Mouse (Mus musculus) MEL (cell line): ENCODE data around the gene Ccr5. TPM values are rescaled to one million over a fixed set of nuclear protein-coding genes. Genes with fewer than 3 reads are reported as not detected.

ENCODE experiments used
- DNase-seq: peaks from one replicate; pipeline ENCODE4 v3.0.0; 2011; ENCODE audit warnings: low read depth, low spot score
- H3K27ac ChIP-seq: 2 replicates; pipeline ENCODE4 v1.5.1; 2012; ENCODE audit warnings: low read depth, mild to moderate bottlenecking, control low read depth, low read length, moderate library complexity; ENCODE audit not compliant: control insufficient read depth
- H3K27me3 ChIP-seq, 2 experiments: fragments of 150-350 bp in 1 of 2; sonication (generic) in 1 of 2; 2 replicates each; pipeline ENCODE4 v1.6.1; 2012; ENCODE audit warnings: low read length in 2 of 2, mild to moderate bottlenecking in 2 of 2, improper control_type of control experiment in 1 of 2, moderate library complexity in 1 of 2; ENCODE audit not compliant: insufficient read depth in 2 of 2, control insufficient read depth in 1 of 2
- H3K36me3 ChIP-seq, 2 experiments: 2 replicates each; pipeline ENCODE4 v1.6.1; 2012 to 2014; ENCODE audit warnings: low read length in 2 of 2, improper control_type of control experiment in 1 of 2, inconsistent platforms in 1 of 2, mild to moderate bottlenecking in 1 of 2; ENCODE audit not compliant: insufficient read depth in 2 of 2, control insufficient read depth in 1 of 2
- H3K4me1 ChIP-seq, 2 experiments: fragments of 150-350 bp in 1 of 2; sonication (generic) in 1 of 2; 2 replicates each; pipeline ENCODE4 v1.6.1; 2012; ENCODE audit warnings: low read length in 2 of 2, improper control_type of control experiment in 1 of 2, mild to moderate bottlenecking in 1 of 2; ENCODE audit not compliant: insufficient read depth in 2 of 2, control insufficient read depth in 1 of 2
- H3K4me3 ChIP-seq, 2 experiments: fragments of 150-350 bp in 1 of 2; sonication (generic) in 1 of 2; 2 replicates each; pipeline ENCODE4 v1.5.1; 2012; ENCODE audit warnings: low read depth in 2 of 2, low read length in 2 of 2, mild to moderate bottlenecking in 2 of 2, moderate library complexity in 2 of 2, control low read depth in 1 of 2, improper control_type of control experiment in 1 of 2; ENCODE audit not compliant: control insufficient read depth in 1 of 2, insufficient read depth in 1 of 2
- H3K79me2 ChIP-seq: 2 replicates; pipeline ENCODE4 v1.6.1; 2012; ENCODE audit warnings: mild to moderate bottlenecking, low read length, moderate library complexity; ENCODE audit not compliant: control insufficient read depth, poor library complexity, insufficient read depth
- H3K9ac ChIP-seq: 2 replicates; pipeline ENCODE4 v1.6.1; 2012; ENCODE audit warnings: low read depth, mild to moderate bottlenecking, control low read depth, low read length, moderate library complexity; ENCODE audit not compliant: control insufficient read depth, poor library complexity, severe bottlenecking
- H3K9me3 ChIP-seq: fragments of 150-350 bp; sonication (generic); replicated peaks from 2 replicates; pipeline ENCODE4 v1.6.1; 2012; ENCODE audit warnings: mild to moderate bottlenecking, low read length, improper control_type of control experiment, moderate library complexity; ENCODE audit not compliant: insufficient read depth
- CHD1 ChIP-seq: IDR thresholded peaks from 2 replicates; pipeline ENCODE4 v1.6.1; 2012; ENCODE audit warnings: low read depth, mild to moderate bottlenecking, inconsistent platforms, low read length, improper control_type of control experiment
- CHD2 ChIP-seq: IDR thresholded peaks from 2 replicates; pipeline ENCODE4 v1.6.1; 2011; ENCODE audit warnings: low read length, improper control_type of control experiment
- E2F4 ChIP-seq: IDR thresholded peaks from 2 replicates; pipeline ENCODE4 v1.6.1; 2011; ENCODE audit warnings: low read depth, low read length, improper control_type of control experiment, borderline replicate concordance
- EP300 ChIP-seq, 2 experiments: IDR thresholded peaks; 2 replicates each; pipeline ENCODE4 v1.6.1; 2011; ENCODE audit warnings: improper control_type of control experiment in 2 of 2, low read length in 2 of 2, low read depth in 1 of 2, mild to moderate bottlenecking in 1 of 2
- ETS1 ChIP-seq: IDR thresholded peaks from 2 replicates; pipeline ENCODE4 v1.6.1; 2012; ENCODE audit warnings: low read depth, mild to moderate bottlenecking, inconsistent platforms, low read length, improper control_type of control experiment, moderate library complexity
- GABPA ChIP-seq: IDR thresholded peaks from 2 replicates; pipeline ENCODE4 v1.6.1; 2012; ENCODE audit warnings: low read depth, mild to moderate bottlenecking, inconsistent platforms, low read length, improper control_type of control experiment, moderate library complexity
- GATA1 ChIP-seq: IDR thresholded peaks from 2 replicates; pipeline ENCODE4 v1.6.1; 2011; ENCODE audit warnings: low read depth, low read length, improper control_type of control experiment
- HCFC1 ChIP-seq: IDR thresholded peaks from 2 replicates; pipeline ENCODE4 v1.6.1; 2012; ENCODE audit warnings: low read depth, mild to moderate bottlenecking, inconsistent platforms, low read length, improper control_type of control experiment, moderate library complexity
- KAT2A ChIP-seq: conservative IDR thresholded peaks from 2 replicates; pipeline ENCODE4 v1.6.1; 2012; ENCODE audit warnings: low read depth, low read length, improper control_type of control experiment, inconsistent platforms
- MAFK ChIP-seq: IDR thresholded peaks from 2 replicates; pipeline ENCODE4 v1.6.1; 2011; ENCODE audit warnings: low read depth, mild to moderate bottlenecking, low read length, improper control_type of control experiment, borderline replicate concordance
- MAX ChIP-seq: IDR thresholded peaks from 2 replicates; pipeline ENCODE4 v1.6.1; 2011; ENCODE audit warnings: low read length, improper control_type of control experiment
- MXI1 ChIP-seq: IDR thresholded peaks from 2 replicates; pipeline ENCODE4 v1.6.1; 2011; ENCODE audit warnings: mild to moderate bottlenecking, low read depth, low read length, improper control_type of control experiment
- MYB ChIP-seq: IDR thresholded peaks from 2 replicates; pipeline ENCODE4 v1.6.1; 2011; ENCODE audit warnings: mild to moderate bottlenecking, low read depth, low read length, improper control_type of control experiment
- MYC ChIP-seq: IDR thresholded peaks from 2 replicates; pipeline ENCODE4 v1.6.1; 2011; ENCODE audit warnings: low read depth, mild to moderate bottlenecking, low read length, improper control_type of control experiment, moderate library complexity
- NELFE ChIP-seq: IDR thresholded peaks from 2 replicates; pipeline ENCODE4 v1.6.1; 2011; ENCODE audit warnings: low read depth, low read length, improper control_type of control experiment
- POLR2A ChIP-seq, 2 experiments: IDR thresholded peaks; 2 replicates each; pipeline ENCODE4 v1.6.1; 2011 to 2012; ENCODE audit warnings: low read length in 2 of 2, mild to moderate bottlenecking in 2 of 2, control low read depth in 1 of 2, improper control_type of control experiment in 1 of 2, low read depth in 1 of 2, moderate library complexity in 1 of 2; ENCODE audit not compliant: control insufficient read depth in 1 of 2, insufficient read depth in 1 of 2, poor library complexity in 1 of 2
- POLR2AphosphoS2 ChIP-seq: IDR thresholded peaks from 2 replicates; pipeline ENCODE4 v1.6.1; 2011; ENCODE audit warnings: low read length, improper control_type of control experiment
- POLR2AphosphoS5 ChIP-seq: IDR thresholded peaks from 2 replicates; pipeline ENCODE4 v1.6.1; 2012; ENCODE audit warnings: low read depth, borderline replicate concordance, mild to moderate bottlenecking, inconsistent platforms, low read length, moderate library complexity, mixed read lengths
- RAD21 ChIP-seq: IDR thresholded peaks from 2 replicates; pipeline ENCODE4 v1.6.1; 2011; ENCODE audit warnings: mild to moderate bottlenecking, low read depth, low read length, improper control_type of control experiment
- RCOR1 ChIP-seq: IDR thresholded peaks from 2 replicates; pipeline ENCODE4 v1.6.1; 2012; ENCODE audit warnings: low read depth, mild to moderate bottlenecking, inconsistent platforms, low read length, improper control_type of control experiment
- SIN3A ChIP-seq: IDR thresholded peaks from 2 replicates; pipeline ENCODE4 v1.6.1; 2012; ENCODE audit warnings: low read length, improper control_type of control experiment, inconsistent platforms
- SMC3 ChIP-seq: IDR thresholded peaks from 2 replicates; pipeline ENCODE4 v1.6.1; 2011; ENCODE audit warnings: low read depth, low read length, improper control_type of control experiment
- TAL1 ChIP-seq: IDR thresholded peaks from 2 replicates; pipeline ENCODE4 v1.6.1; 2012; ENCODE audit warnings: mild to moderate bottlenecking, inconsistent platforms, low read length, moderate library complexity, mixed read lengths
- TBP ChIP-seq: IDR thresholded peaks from 2 replicates; pipeline ENCODE4 v1.8.0; 2011; ENCODE audit warnings: low read depth, low read length, improper control_type of control experiment
- TCF12 ChIP-seq: IDR thresholded peaks from 2 replicates; pipeline ENCODE4 v1.6.1; 2014; ENCODE audit warnings: low read depth, mild to moderate bottlenecking, inconsistent platforms, low read length, improper control_type of control experiment, moderate library complexity
- USF1 ChIP-seq: IDR thresholded peaks from 2 replicates; pipeline ENCODE4 v1.6.1; 2014; ENCODE audit warnings: low read depth, mild to moderate bottlenecking, inconsistent platforms, low read length, improper control_type of control experiment, moderate library complexity
- ZC3H11A ChIP-seq: IDR thresholded peaks from 2 replicates; pipeline ENCODE4 v1.6.1; 2012; ENCODE audit warnings: low read depth, mild to moderate bottlenecking, inconsistent platforms, low read length, improper control_type of control experiment
- ZKSCAN1 ChIP-seq: IDR thresholded peaks from 2 replicates; pipeline ENCODE4 v1.6.1; 2012; ENCODE audit warnings: low read depth, mild to moderate bottlenecking, inconsistent platforms, low read length, improper control_type of control experiment, moderate library complexity
- ZMIZ1 ChIP-seq: IDR thresholded peaks from 2 replicates; pipeline ENCODE4 v1.6.1; 2012; ENCODE audit warnings: low read depth, mild to moderate bottlenecking, inconsistent platforms, low read length, improper control_type of control experiment, moderate library complexity
- ZNF384 ChIP-seq: IDR thresholded peaks from 2 replicates; pipeline ENCODE4 v1.6.1; 2012; ENCODE audit warnings: low read depth, mild to moderate bottlenecking, inconsistent platforms, low read length, improper control_type of control experiment
- polyA plus RNA-seq, 2 experiments: library from polyadenylated mRNA; stranded (reverse) in 1 of 2; unstranded in 1 of 2; fragments of >175 nt in 1 of 2; fragments of >200 nt in 1 of 2; gene quantifications; 2 replicates each; pipeline versions ENCODE4 v1.2.1 to v1.2.4; 2012; ENCODE audit warnings: low replicate concordance in 2 of 2, low read depth in 1 of 2; ENCODE audit not compliant: insufficient read length in 2 of 2, insufficient read depth in 1 of 2, missing spikeins in 1 of 2
- total RNA-seq: library from RNA; depleted of rRNA; stranded (reverse); fragments of 300-350 nt; gene quantifications from 2 replicates; pipeline ENCODE4 v1.2.3, GENCODE M21; 2012

Gene Ccr5
- total and polyA plus RNA-seq, 3 experiments: 0.04 to 0.68 TPM; not detected in 1

GRCm38 (mm10) chr9:124108356-124109127, 12.8 kb upstream of the Ccr5 start:
- Histone ChIP-seq H3K36me3 (peaks cover 0 to 68% of the 10 kb centered on the region in 2 experiments; a peak in 3 of 4 replicates), H3K9me3 (no peaks in the 10 kb centered on the region), H3K9ac (peak overlapping the region; percentile 31; the same call in 1 of the 2 replicates), H3K27ac (peak overlapping the region; percentile 99), H3K4me3 (0 out of 4 replicates have a peak overlapping the region, but pooled peaks of 1 of the 2 experiments have one; percentile 6), H3K27me3 (no peaks in the 10 kb centered on the region), H3K79me2 (no peaks in the 10 kb centered on the region), H3K4me1 (peaks cover 20 to 44% of the 10 kb centered on the region in 2 experiments)
- DNase-seq: peak; percentile 82
- TF ChIP-seq MAX: 0 out of 2 replicates have a peak, but pooled peaks have one; percentile 5
- no peak for TF ChIP-seq KAT2A
- TF ChIP-seq ETS1: peak; percentile 79
- TF ChIP-seq MYB: peak; percentile 61
- peak; percentile 65 for TF ChIP-seq TAL1
- TF ChIP-seq E2F4: no peak
- TF ChIP-seq CHD2: no peak
- TF ChIP-seq MAFK: peak; percentile 53; the same call in 1 of the 2 replicates
- peak; percentile 77 for TF ChIP-seq TCF12
- 0 out of 2 replicates have a peak, but pooled peaks have one; percentile 21 for TF ChIP-seq ZC3H11A
- no peak for TF ChIP-seq SIN3A
- peak; percentile 77 for TF ChIP-seq GATA1
- TF ChIP-seq EP300 (IDR thresholded peaks at IDR 0.05; ENCODE audit: low read depth in 1 of 2, low read length in 2 of 2): peak; percentile 78 to 89
- TF ChIP-seq USF1: no peak
- peak; percentile 51 for TF ChIP-seq RCOR1
- no peak for TF ChIP-seq GABPA
- TF ChIP-seq HCFC1: 0 out of 2 replicates have a peak, but pooled peaks have one; percentile 27

GRCm38 (mm10) chr9:124111997-124112396, 9.3 kb upstream of the Ccr5 start:
- Histone ChIP-seq H3K9me3 (no peaks in the 10 kb centered on the region), H3K9ac (no peak overlapping the region; the same call in 1 of the 2 replicates), H3K79me2 (no peaks in the 10 kb centered on the region), H3K4me3 (no peak overlapping the region), H3K36me3 (peaks cover 0 to 69% of the 10 kb centered on the region in 2 experiments; a peak in 2 of 4 replicates), H3K27me3 (no peaks in the 10 kb centered on the region), H3K27ac (peak overlapping the region; percentile 98), H3K4me1 (peaks cover 23 to 37% of the 10 kb centered on the region in 2 experiments)
- peak; percentile 76 for DNase-seq
- peak; percentile 57; the same call in 1 of the 2 replicates for TF ChIP-seq TCF12
- 0 out of 2 replicates have a peak, but pooled peaks have one; percentile 65 for TF ChIP-seq CHD1
- no peak for TF ChIP-seq ZNF384
- TF ChIP-seq SIN3A: peak; percentile 20; the same call in 1 of the 2 replicates
- TF ChIP-seq POLR2AphosphoS2: 0 out of 2 replicates have a peak, but pooled peaks have one; percentile 32
- TF ChIP-seq MYC: 0 out of 2 replicates have a peak, but pooled peaks have one; percentile 30
- TF ChIP-seq RCOR1: peak; percentile 51; the same call in 1 of the 2 replicates
- TF ChIP-seq POLR2A (IDR thresholded peaks at IDR 0.05; ENCODE audit: control insufficient read depth in 1 of 2, insufficient read depth in 1 of 2, low read depth in 1 of 2, low read length in 2 of 2, poor library complexity in 1 of 2): peak in 1 of 2 experiments; percentile 36; a peak in 1 of 4 replicates
- TF ChIP-seq TBP: peak; percentile 42; the same call in 1 of the 2 replicates
- TF ChIP-seq POLR2AphosphoS5: no peak
- TF ChIP-seq MXI1: no peak
- peak; percentile 15 for TF ChIP-seq RAD21
- peak; percentile 21; the same call in 1 of the 2 replicates for TF ChIP-seq SMC3
- TF ChIP-seq TAL1: no peak
- TF ChIP-seq ETS1: peak; percentile 59
- TF ChIP-seq NELFE: peak; percentile 25
- no peak for TF ChIP-seq ZMIZ1
- TF ChIP-seq ZKSCAN1: no peak
